Comparison of ENCODE assay signal across 10 mouse cellular contexts in genomic region chr5:87103697-87104096, GRCm38 (mm10). TPM values are rescaled to one million over a fixed set of nuclear protein-coding genes. Genes with fewer than 3 reads are reported as not detected.
"Had no signal": no experiment of that assay in that cellular context is flagged by ENCODE, and none has a peak within 500 bp of the region (broad histone marks: within the 10 kb centered on the region; RNA-seq: fewer than 3 reads in every experiment).

No protein-coding gene starts in this region.

RNA-seq across cellular contexts. Expression of gene Ugt2b36, which starts 11.3 kb away (rescaled TPM):
- total RNA-seq: neutrophil, adult 5-6 weeks had no signal
- polyA plus RNA-seq: neural tube, embryonic 13.5 days; neural tube, embryonic 14.5 days; spleen, adult 2 months; testis, adult 2 months; thymus, adult 2 months; thymus, postnatal 0 days; urinary bladder, adult 2 months had no signal

RNA-seq across cellular contexts. Expression of gene Ugt2b5, which starts 36.4 kb away (rescaled TPM):
- total RNA-seq: neutrophil, adult 5-6 weeks had no signal
- polyA plus RNA-seq: neural tube, embryonic 13.5 days; neural tube, embryonic 14.5 days; neural tube, embryonic 15.5 days; spleen, adult 2 months; stomach, embryonic 14.5 days; thymus, adult 2 months; urinary bladder, adult 2 months had no signal
